Mouse (Mus musculus) intestine, embryonic 14.5 days (tissue): ENCODE data around the gene Dppa1. TPM values are rescaled to one million over a fixed set of nuclear protein-coding genes. Genes with fewer than 3 reads are reported as not detected.
"Not testable (repeated sequence)": the region's sequence is repeated elsewhere in the genome, so short reads cannot be mapped to it uniquely, and the experiment has no call there.

Experiments
- ATAC-seq: fragments of 200-750 bp; cut with Nextera tagmentation; replicated peaks from 2 replicates; pipeline ENCODE4 v1.8.0; 2017; ENCODE audit warnings: low read depth, moderate number of reproducible peaks, moderate TSS enrichment, moderate library complexity; ENCODE audit not compliant: low FRiP score, low TSS enrichment
- DNase-seq: peaks from one replicate; pipeline ENCODE4 v3.0.0-alpha.2; 2018; ENCODE audit warnings: low spot score
- H3K27ac ChIP-seq: fragments of 300-500 bp; sonication (generic); 2 replicates; pipeline ENCODE4 v1.5.1; 2014; ENCODE audit warnings: low read depth, mild to moderate bottlenecking, control low read depth
- H3K27me3 ChIP-seq: fragments of 300-500 bp; sonication (generic); replicated peaks from 2 replicates; pipeline ENCODE4 v1.6.1; 2014; ENCODE audit warnings: low read length, control low read depth; ENCODE audit not compliant: control insufficient read depth, insufficient read depth
- H3K36me3 ChIP-seq: fragments of 300-500 bp; sonication (generic); 2 replicates; pipeline ENCODE4 v1.6.1; 2014; ENCODE audit warnings: low read length, control low read depth; ENCODE audit not compliant: control insufficient read depth, insufficient read depth
- H3K4me1 ChIP-seq: fragments of 300-500 bp; sonication (generic); replicated peaks from 2 replicates; pipeline ENCODE4 v1.6.1; 2014; ENCODE audit warnings: low read length, control low read depth, mixed read lengths; ENCODE audit not compliant: control insufficient read depth, insufficient read depth
- H3K4me2 ChIP-seq: fragments of 300-500 bp; sonication (generic); 2 replicates; pipeline ENCODE4 v1.6.1; 2014; ENCODE audit warnings: low read length
- H3K4me3 ChIP-seq: fragments of 300-500 bp; sonication (generic); 2 replicates; pipeline ENCODE4 v1.5.1; 2014; ENCODE audit warnings: low read depth, low read length, control low read depth, mixed read lengths
- H3K9ac ChIP-seq: fragments of 300-500 bp; sonication (generic); 2 replicates; pipeline ENCODE4 v1.6.1; 2014; ENCODE audit warnings: mild to moderate bottlenecking, low read length
- H3K9me3 ChIP-seq: fragments of 300-500 bp; sonication (generic); 2 replicates; pipeline ENCODE4 v1.6.1; 2016; ENCODE audit warnings: low read length, control low read depth; ENCODE audit not compliant: control insufficient read depth
- WGBS: fragments of 180-500 bp; shearing (Covaris S2); extraction: QIAGEN DNeasy Blood & Tissue Kit; methylation state at CpG from one replicate; pipeline ENCODE4 v1.1.7; 2014; 5-methylcytosine and 5-hydroxymethylcytosine counted together
- polyA plus RNA-seq: library from polyadenylated mRNA; unstranded; fragments of >200 nt; fragmentation: Nextera tagmentation; extraction: Ambion mirVana; gene quantifications from 2 replicates; pipeline ENCODE4 v1.2.1, GENCODE M21; 2014

Gene Dppa1
- not detected in 2 replicates for polyA plus RNA-seq

GRCm38 (mm10) chr11:46629211-46629795 is at the start of gene Dppa1:
Gene Dppa1 (minus strand): TSS chr11:46629261.
- H3K27ac ChIP-seq: no peak within 1 kb of the TSS
- no peaks in the 10 kb centered on the region for H3K36me3 ChIP-seq
- ATAC-seq (no peak), DNase-seq (no peak)
- H3K4me2 ChIP-seq: no peak within 1 kb of the TSS
- H3K4me1 ChIP-seq: no peaks in the 10 kb centered on the region
- WGBS: 40% methylated on average over 2 of the region's 2 CpGs
- H3K4me3 ChIP-seq: no peak within 1 kb of the TSS
- H3K27me3 ChIP-seq: no peaks in the 10 kb centered on the region
- H3K9ac ChIP-seq: no peak within 1 kb of the TSS
- no peaks in the 10 kb centered on the region for H3K9me3 ChIP-seq

- DNase-seq: no peak
- no peak overlapping the region for H3K27ac ChIP-seq
- no peaks in the 10 kb centered on the region for H3K27me3 ChIP-seq
- no peaks in the 10 kb centered on the region for H3K9me3 ChIP-seq
- 69% methylated on average over 2 of the region's 2 CpGs for WGBS
- no peaks in the 10 kb centered on the region for H3K4me1 ChIP-seq
- no peaks in the 10 kb centered on the region for H3K36me3 ChIP-seq
- H3K4me3 ChIP-seq: no peak overlapping the region
- H3K9ac ChIP-seq: no peak overlapping the region
- no peak for ATAC-seq
- H3K4me2 ChIP-seq: no peak overlapping the region
Observed at GRCm38 (mm10) chr11:46667938-46668337, 38.9 kb upstream of the Dppa1 start.

GRCm38 (mm10) chr11:46667105-46667504 is 38.0 kb upstream of the Dppa1 start:
- no peaks in the 10 kb centered on the region for H3K36me3 ChIP-seq
- 97% methylated on average over 3 of the region's 3 CpGs for WGBS
- H3K4me3 ChIP-seq: no peak overlapping the region
- H3K27ac ChIP-seq: no peak overlapping the region
- H3K9ac ChIP-seq: no peak overlapping the region
- H3K27me3 ChIP-seq: no peaks in the 10 kb centered on the region
- no peaks in the 10 kb centered on the region for H3K9me3 ChIP-seq
- no peaks in the 10 kb centered on the region for H3K4me1 ChIP-seq
- no peak overlapping the region for H3K4me2 ChIP-seq
- ATAC-seq (no peak), DNase-seq (no peak)

GRCm38 (mm10) chr11:46665599-46666522 is 36.8 kb upstream of the Dppa1 start:
- DNase-seq (peak; percentile 51), ATAC-seq (0 out of 2 replicates have a peak, but pooled peaks have one; percentile 27)
- no peaks in the 10 kb centered on the region for H3K27me3 ChIP-seq
- H3K4me2 ChIP-seq: no peak overlapping the region
- WGBS: 67% methylated on average over 6 of the region's 6 CpGs
- H3K27ac ChIP-seq: no peak overlapping the region
- no peak overlapping the region for H3K9ac ChIP-seq
- H3K9me3 ChIP-seq: no peaks in the 10 kb centered on the region
- no peaks in the 10 kb centered on the region for H3K36me3 ChIP-seq
- H3K4me1 ChIP-seq: no peaks in the 10 kb centered on the region
- H3K4me3 ChIP-seq: no peak overlapping the region

GRCm38 (mm10) chr11:46663215-46663614 is 34.2 kb upstream of the Dppa1 start:
- DNase-seq (no peak), ATAC-seq (no peak)
- Histone ChIP-seq H3K9ac (no peak overlapping the region), H3K27ac (no peak overlapping the region), H3K9me3 (no peaks in the 10 kb centered on the region), H3K27me3 (no peaks in the 10 kb centered on the region), H3K4me3 (no peak overlapping the region), H3K36me3 (no peaks in the 10 kb centered on the region), H3K4me2 (no peak overlapping the region), H3K4me1 (no peaks in the 10 kb centered on the region)
- 68% methylated on average over 4 of the region's 4 CpGs for WGBS

GRCm38 (mm10) chr11:46652476-46652875 is 23.4 kb upstream of the Dppa1 start:
- Histone ChIP-seq H3K4me2 (no peak overlapping the region), H3K9ac (no peak overlapping the region), H3K36me3 (no peaks in the 10 kb centered on the region), H3K4me3 (no peak overlapping the region), H3K4me1 (no peaks in the 10 kb centered on the region), H3K27me3 (no peaks in the 10 kb centered on the region), H3K9me3 (no peaks in the 10 kb centered on the region), H3K27ac (no peak overlapping the region)
- ATAC-seq (no peak), DNase-seq (no peak)
- 89% methylated on average over 3 of the region's 3 CpGs for WGBS

- WGBS: 60% methylated on average over 3 of the region's 3 CpGs
- not testable (repeated sequence) for H3K4me1 ChIP-seq, H3K9me3 ChIP-seq, H3K27me3 ChIP-seq, DNase-seq, ATAC-seq, H3K4me2 ChIP-seq, H3K36me3 ChIP-seq, H3K4me3 ChIP-seq, H3K27ac ChIP-seq, H3K9ac ChIP-seq
Observed at GRCm38 (mm10) chr11:46649655-46650054, 20.6 kb upstream of the Dppa1 start.

- Histone ChIP-seq H3K4me2 (no peak overlapping the region), H3K27me3 (no peaks in the 10 kb centered on the region), H3K9ac (no peak overlapping the region), H3K27ac (no peak overlapping the region), H3K4me3 (no peak overlapping the region), H3K4me1 (no peaks in the 10 kb centered on the region), H3K36me3 (no peaks in the 10 kb centered on the region), H3K9me3 (no peaks in the 10 kb centered on the region)
- no peak for DNase-seq
- ATAC-seq: no peak
- WGBS: 68% methylated on average over 1 of the region's 1 CpGs
Observed at GRCm38 (mm10) chr11:46644824-46645223, 15.8 kb upstream of the Dppa1 start.
